Mouse (Mus musculus): ENCODE measurements around the gene Spo11. TPM values are rescaled to one million over a fixed set of nuclear protein-coding genes. Genes with fewer than 3 reads are reported as not detected.

Gene Spo11
- polyA plus RNA-seq, 1 experiment from 2014 or later = 0.47 TPM

GRCm38 (mm10) chr2:173036611-173037010 is 59.1 kb downstream of the Spo11 start:
- no peak for ATAC-seq (replicated peaks; ENCODE audit: low FRiP score)
- 74% methylated on average over 4 of the region's 4 CpGs for WGBS
- DNase-seq (ENCODE audit: low spot score) = no peak
- Histone ChIP-seq H3K4me1 (replicated peaks; ENCODE audit: control insufficient read depth, insufficient read depth, low read length) (no peaks in the 10 kb centered on the region), H3K36me3 (ENCODE audit: control insufficient read depth, insufficient read depth, low read length) (peaks cover 6% of the 10 kb centered on the region; the same call in 1 of the 2 replicates), H3K4me2 (ENCODE audit: low read depth, low read length, severe bottlenecking) (no peak overlapping the region), H3K27ac (ENCODE audit: low read depth, low read length) (peak overlapping the region; percentile 6; the same call in 1 of the 2 replicates), H3K27me3 (ENCODE audit: control insufficient read depth, insufficient read depth, low read length) (no peaks in the 10 kb centered on the region), H3K9ac (ENCODE audit: low read length) (no peak overlapping the region), H3K9me3 (ENCODE audit: control insufficient read depth, low read length) (no peaks in the 10 kb centered on the region), H3K4me3 (ENCODE audit: low read depth, low read length) (no peak overlapping the region)

- DNase-seq (ENCODE audit: low spot score) (no peak), ATAC-seq (replicated peaks; ENCODE audit: low FRiP score) (no peak)
- H3K4me3 ChIP-seq (ENCODE audit: low read depth, low read length) = no peak overlapping the region
- 72% methylated on average over 5 of the region's 5 CpGs for WGBS
- no peak overlapping the region for H3K27ac ChIP-seq (ENCODE audit: low read depth, low read length)
- H3K27me3 ChIP-seq (ENCODE audit: control insufficient read depth, insufficient read depth, low read length) = no peaks in the 10 kb centered on the region
- H3K36me3 ChIP-seq (ENCODE audit: control insufficient read depth, insufficient read depth, low read length) = peaks cover 6% of the 10 kb centered on the region; the same call in 1 of the 2 replicates
- no peaks in the 10 kb centered on the region for H3K9me3 ChIP-seq (ENCODE audit: control insufficient read depth, low read length)
- H3K9ac ChIP-seq (ENCODE audit: low read length) = no peak overlapping the region
- no peak overlapping the region for H3K4me2 ChIP-seq (ENCODE audit: low read depth, low read length, severe bottlenecking)
- no peaks in the 10 kb centered on the region for H3K4me1 ChIP-seq (replicated peaks; ENCODE audit: control insufficient read depth, insufficient read depth, low read length)
Observed at GRCm38 (mm10) chr2:173037347-173037746, 59.8 kb downstream of the Spo11 start.

GRCm38 (mm10) chr2:173037827-173038607 is 60.5 kb downstream of the Spo11 start:
- Histone ChIP-seq H3K9me3 (ENCODE audit: control insufficient read depth, low read length) (no peaks in the 10 kb centered on the region), H3K27me3 (ENCODE audit: control insufficient read depth, insufficient read depth, low read length) (no peaks in the 10 kb centered on the region), H3K4me3 (ENCODE audit: low read depth, low read length) (no peak overlapping the region), H3K4me2 (ENCODE audit: low read depth, low read length, severe bottlenecking) (no peak overlapping the region), H3K27ac (ENCODE audit: low read depth, low read length) (no peak overlapping the region), H3K4me1 (replicated peaks; ENCODE audit: control insufficient read depth, insufficient read depth, low read length) (no peaks in the 10 kb centered on the region), H3K36me3 (ENCODE audit: control insufficient read depth, insufficient read depth, low read length) (peaks cover 6% of the 10 kb centered on the region; the same call in 1 of the 2 replicates), H3K9ac (ENCODE audit: low read length) (no peak overlapping the region)
- DNase-seq (ENCODE audit: low spot score) (no peak), ATAC-seq (replicated peaks; ENCODE audit: low FRiP score) (peak; percentile 38; the same call in 1 of the 2 replicates)
- WGBS = 76% methylated on average over 7 of the region's 7 CpGs

- Histone ChIP-seq H3K4me2 (ENCODE audit: low read depth, low read length, severe bottlenecking) (no peak overlapping the region), H3K4me3 (ENCODE audit: low read depth, low read length) (no peak overlapping the region), H3K4me1 (replicated peaks; ENCODE audit: control insufficient read depth, insufficient read depth, low read length) (no peaks in the 10 kb centered on the region), H3K27me3 (ENCODE audit: control insufficient read depth, insufficient read depth, low read length) (no peaks in the 10 kb centered on the region), H3K9me3 (ENCODE audit: control insufficient read depth, low read length) (no peaks in the 10 kb centered on the region), H3K27ac (ENCODE audit: low read depth, low read length) (no peak overlapping the region), H3K9ac (ENCODE audit: low read length) (no peak overlapping the region), H3K36me3 (ENCODE audit: control insufficient read depth, insufficient read depth, low read length) (peaks cover 3% of the 10 kb centered on the region; the same call in 1 of the 2 replicates)
- ATAC-seq (replicated peaks; ENCODE audit: low FRiP score) (no peak), DNase-seq (ENCODE audit: low spot score) (no peak)
- WGBS = 94% methylated on average over 4 of the region's 4 CpGs
Observed at GRCm38 (mm10) chr2:173039041-173039440, 61.5 kb downstream of the Spo11 start.

DNA sequence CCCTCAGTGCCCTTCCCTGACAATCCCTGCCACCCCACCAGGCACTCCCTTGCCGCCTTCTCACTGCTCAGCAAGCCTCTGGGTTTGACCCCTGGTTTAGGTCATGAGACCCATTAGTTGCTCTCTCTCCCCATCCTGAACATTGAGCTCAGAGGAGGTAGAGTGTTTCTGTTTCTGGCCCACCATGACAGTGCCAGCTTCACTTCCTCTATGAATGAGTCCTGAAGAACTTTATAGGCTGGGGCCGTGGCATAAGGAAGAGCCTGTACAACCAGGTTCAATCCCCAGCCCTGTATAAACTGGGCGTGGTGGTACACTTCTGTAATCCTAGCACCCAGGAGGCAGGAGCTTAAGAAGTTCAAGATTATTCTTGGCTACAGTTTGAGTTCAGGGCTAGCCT is 63.3 kb downstream of the Spo11 start:
- H3K9me3 ChIP-seq (ENCODE audit: control insufficient read depth, low read length) = no peaks in the 10 kb centered on the region
- H3K4me1 ChIP-seq (replicated peaks; ENCODE audit: control insufficient read depth, insufficient read depth, low read length) = no peaks in the 10 kb centered on the region
- H3K27me3 ChIP-seq (ENCODE audit: control insufficient read depth, insufficient read depth, low read length) = no peaks in the 10 kb centered on the region
- no peak overlapping the region for H3K4me2 ChIP-seq (ENCODE audit: low read depth, low read length, severe bottlenecking)
- ATAC-seq (replicated peaks; ENCODE audit: low FRiP score) (no peak), DNase-seq (ENCODE audit: low spot score) (no peak)
- H3K36me3 ChIP-seq (ENCODE audit: control insufficient read depth, insufficient read depth, low read length) = no peaks in the 10 kb centered on the region; the same call in 1 of the 2 replicates
- H3K4me3 ChIP-seq (ENCODE audit: low read depth, low read length) = no peak overlapping the region
- no peak overlapping the region for H3K9ac ChIP-seq (ENCODE audit: low read length)
- 86% methylated on average over 3 of the region's 3 CpGs for WGBS
- H3K27ac ChIP-seq (ENCODE audit: low read depth, low read length) = no peak overlapping the region

GRCm38 (mm10) chr2:173041242-173041641 is 63.7 kb downstream of the Spo11 start:
- Histone ChIP-seq H3K27ac (ENCODE audit: low read depth, low read length) (no peak overlapping the region), H3K4me3 (ENCODE audit: low read depth, low read length) (no peak overlapping the region), H3K9me3 (ENCODE audit: control insufficient read depth, low read length) (no peaks in the 10 kb centered on the region), H3K4me1 (replicated peaks; ENCODE audit: control insufficient read depth, insufficient read depth, low read length) (no peaks in the 10 kb centered on the region), H3K27me3 (ENCODE audit: control insufficient read depth, insufficient read depth, low read length) (no peaks in the 10 kb centered on the region), H3K36me3 (ENCODE audit: control insufficient read depth, insufficient read depth, low read length) (no peaks in the 10 kb centered on the region), H3K9ac (ENCODE audit: low read length) (no peak overlapping the region), H3K4me2 (ENCODE audit: low read depth, low read length, severe bottlenecking) (no peak overlapping the region)
- DNase-seq (ENCODE audit: low spot score) (no peak), ATAC-seq (replicated peaks; ENCODE audit: low FRiP score) (no peak)
- WGBS = 76% methylated on average over 5 of the region's 5 CpGs

DNA sequence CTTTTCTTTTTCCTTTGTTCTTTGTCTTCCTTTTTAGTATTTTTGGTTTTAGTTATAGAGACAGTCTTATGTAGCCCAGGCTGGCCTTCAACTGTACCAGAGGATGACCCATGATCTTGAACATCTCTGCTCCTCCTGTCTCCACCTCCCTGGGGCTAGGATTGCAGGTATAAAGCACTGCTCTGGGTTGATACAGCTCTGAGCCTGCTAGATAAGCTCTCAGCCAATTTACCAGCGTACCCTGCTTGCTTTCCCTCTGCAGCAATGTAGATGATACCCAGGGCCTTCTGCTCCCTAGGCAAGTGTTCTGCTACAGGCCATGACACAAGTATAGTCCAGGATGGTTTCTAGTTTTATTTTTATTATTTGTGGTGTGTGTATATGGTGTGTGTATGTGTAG is 64.4 kb downstream of the Spo11 start:
- Histone ChIP-seq H3K9me3 (ENCODE audit: control insufficient read depth, low read length) (no peaks in the 10 kb centered on the region), H3K36me3 (ENCODE audit: control insufficient read depth, insufficient read depth, low read length) (no peaks in the 10 kb centered on the region), H3K4me3 (ENCODE audit: low read depth, low read length) (no peak overlapping the region), H3K27ac (ENCODE audit: low read depth, low read length) (no peak overlapping the region), H3K9ac (ENCODE audit: low read length) (no peak overlapping the region), H3K4me1 (replicated peaks; ENCODE audit: control insufficient read depth, insufficient read depth, low read length) (no peaks in the 10 kb centered on the region), H3K27me3 (ENCODE audit: control insufficient read depth, insufficient read depth, low read length) (no peaks in the 10 kb centered on the region), H3K4me2 (ENCODE audit: low read depth, low read length, severe bottlenecking) (no peak overlapping the region)
- no peak for ATAC-seq (replicated peaks; ENCODE audit: low FRiP score)
- DNase-seq (ENCODE audit: low spot score) = no peak
- WGBS = 69% methylated on average over 1 of the region's 1 CpGs

DNA sequence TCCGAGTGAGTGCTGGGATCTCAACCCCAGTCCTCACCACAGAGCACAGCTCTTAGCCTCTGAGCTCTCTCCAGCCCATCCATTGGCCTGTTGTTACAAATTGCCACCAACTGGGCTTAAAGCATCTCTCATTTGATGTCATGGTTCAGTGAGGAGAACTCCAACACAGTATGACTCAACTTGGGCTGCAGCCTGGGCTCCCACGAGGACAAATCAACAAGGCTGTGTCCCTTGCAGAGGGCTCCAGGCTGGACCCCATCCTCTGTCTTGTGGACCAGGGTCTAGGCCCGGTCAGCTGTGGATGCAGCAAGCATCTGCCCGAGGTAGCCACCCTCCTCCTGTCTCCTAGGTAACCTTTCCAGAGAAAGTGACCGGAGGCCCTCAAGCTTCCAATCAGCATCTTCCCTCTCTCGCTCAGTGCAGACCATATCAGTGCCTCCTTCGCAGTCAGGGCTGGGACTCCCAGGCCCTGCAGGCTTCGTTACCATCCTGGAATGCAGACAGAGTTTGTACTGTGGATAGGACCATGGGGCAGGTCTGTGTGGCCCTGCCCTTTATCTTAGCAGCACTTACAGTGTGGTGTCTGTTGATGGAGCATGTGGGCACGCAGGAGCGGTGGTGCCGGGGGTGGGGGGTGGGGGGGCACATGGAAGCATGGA is 65.1 kb downstream of the Spo11 start:
- H3K4me1 ChIP-seq (replicated peaks; ENCODE audit: control insufficient read depth, insufficient read depth, low read length) = no peaks in the 10 kb centered on the region
- DNase-seq (ENCODE audit: low spot score) = no peak
- no peak overlapping the region for H3K9ac ChIP-seq (ENCODE audit: low read length)
- H3K4me3 ChIP-seq (ENCODE audit: low read depth, low read length) = no peak overlapping the region
- 69% methylated on average over 11 of the region's 11 CpGs for WGBS
- no peak overlapping the region for H3K4me2 ChIP-seq (ENCODE audit: low read depth, low read length, severe bottlenecking)
- no peaks in the 10 kb centered on the region for H3K9me3 ChIP-seq (ENCODE audit: control insufficient read depth, low read length)
- no peaks in the 10 kb centered on the region for H3K27me3 ChIP-seq (ENCODE audit: control insufficient read depth, insufficient read depth, low read length)
- H3K36me3 ChIP-seq (ENCODE audit: control insufficient read depth, insufficient read depth, low read length) = no peaks in the 10 kb centered on the region
- no peak for ATAC-seq (replicated peaks; ENCODE audit: low FRiP score)
- no peak overlapping the region for H3K27ac ChIP-seq (ENCODE audit: low read depth, low read length)

Measured in forebrain, embryonic 11.5 days (tissue).